Mouse (Mus musculus) ES-Bruce4 (cell line): ENCODE measurements around the gene D1Ertd622e.

Experiments
- CTCF ChIP-seq: IDR thresholded peaks from one replicate; pipeline ENCODE4 v1.8.1; 2011; ENCODE audit warnings: low read depth, low read length
- EP300 ChIP-seq: IDR thresholded peaks from 2 replicates; pipeline ENCODE4 v1.6.1; 2011; ENCODE audit warnings: low read depth, low read length; ENCODE audit not compliant: insufficient read depth
- POLR2A ChIP-seq: IDR thresholded peaks from one replicate; pipeline ENCODE4 v1.8.1; 2011; ENCODE audit warnings: low read length; ENCODE audit not compliant: insufficient read depth

- TF ChIP-seq POLR2A (no peak), CTCF (no peak), EP300 (no peak)
These were observed 38.5 kb downstream of the D1Ertd622e start for GRCm38 (mm10) chr1:97623214-97623856.
